Mouse (Mus musculus) hindbrain, embryonic 13.5 days (tissue): ENCODE results near the gene Ppp1r27. TPM values are rescaled to one million over a fixed set of nuclear protein-coding genes. Genes with fewer than 3 reads are reported as not detected.
"Not testable (repeated sequence)": the region's sequence is repeated elsewhere in the genome, so short reads cannot be mapped to it uniquely, and the experiment has no call there.

Experiments
- ATAC-seq: fragments of 200-750 bp; cut with Nextera tagmentation; 2 replicates; pipeline ENCODE4 v1.8.0; 2017; ENCODE audit warnings: moderate TSS enrichment; ENCODE audit not compliant: low FRiP score
- H3K27ac ChIP-seq: fragments of 300-500 bp; sonication (generic); 2 replicates; pipeline ENCODE4 v1.5.1; 2015; ENCODE audit warnings: inconsistent platforms, mild to moderate bottlenecking, moderate library complexity
- H3K27me3 ChIP-seq: fragments of 300-500 bp; sonication (generic); 2 replicates; pipeline ENCODE4 v1.6.1; 2015; ENCODE audit warnings: mild to moderate bottlenecking, inconsistent platforms
- H3K36me3 ChIP-seq: fragments of 300-500 bp; sonication (generic); 2 replicates; pipeline ENCODE4 v1.6.1; 2015; ENCODE audit warnings: mild to moderate bottlenecking, inconsistent platforms
- H3K4me1 ChIP-seq: fragments of 300-500 bp; sonication (generic); replicated peaks from 2 replicates; pipeline ENCODE4 v1.6.1; 2015; ENCODE audit warnings: inconsistent platforms
- H3K4me2 ChIP-seq: fragments of 300-500 bp; sonication (generic); 2 replicates; pipeline ENCODE4 v1.6.1; 2015; ENCODE audit warnings: inconsistent platforms, mild to moderate bottlenecking, moderate library complexity
- H3K4me3 ChIP-seq: fragments of 300-500 bp; sonication (generic); 2 replicates; pipeline ENCODE4 v1.5.1; 2015; ENCODE audit warnings: mild to moderate bottlenecking, inconsistent platforms
- H3K9ac ChIP-seq: fragments of 300-500 bp; sonication (generic); 2 replicates; pipeline ENCODE4 v1.6.1; 2015; ENCODE audit warnings: mild to moderate bottlenecking, inconsistent platforms
- H3K9me3 ChIP-seq: fragments of 300-500 bp; sonication (generic); 2 replicates; pipeline ENCODE4 v1.6.1; 2016; ENCODE audit warnings: inconsistent platforms
- WGBS: fragments of 180-500 bp; shearing (Covaris S2); methylation state at CpG from one replicate; pipeline ENCODE4 v1.1.7; 2015; 5-methylcytosine and 5-hydroxymethylcytosine counted together
- polyA plus RNA-seq: library from polyadenylated mRNA; unstranded; fragments of >200 nt; fragmentation: Nextera tagmentation; extraction: Ambion mirVana; gene quantifications from 2 replicates; pipeline ENCODE4 v1.2.1, GENCODE M21; 2015

The Ppp1r27 gene
- polyA plus RNA-seq: not detected in 2 replicates

DNA sequence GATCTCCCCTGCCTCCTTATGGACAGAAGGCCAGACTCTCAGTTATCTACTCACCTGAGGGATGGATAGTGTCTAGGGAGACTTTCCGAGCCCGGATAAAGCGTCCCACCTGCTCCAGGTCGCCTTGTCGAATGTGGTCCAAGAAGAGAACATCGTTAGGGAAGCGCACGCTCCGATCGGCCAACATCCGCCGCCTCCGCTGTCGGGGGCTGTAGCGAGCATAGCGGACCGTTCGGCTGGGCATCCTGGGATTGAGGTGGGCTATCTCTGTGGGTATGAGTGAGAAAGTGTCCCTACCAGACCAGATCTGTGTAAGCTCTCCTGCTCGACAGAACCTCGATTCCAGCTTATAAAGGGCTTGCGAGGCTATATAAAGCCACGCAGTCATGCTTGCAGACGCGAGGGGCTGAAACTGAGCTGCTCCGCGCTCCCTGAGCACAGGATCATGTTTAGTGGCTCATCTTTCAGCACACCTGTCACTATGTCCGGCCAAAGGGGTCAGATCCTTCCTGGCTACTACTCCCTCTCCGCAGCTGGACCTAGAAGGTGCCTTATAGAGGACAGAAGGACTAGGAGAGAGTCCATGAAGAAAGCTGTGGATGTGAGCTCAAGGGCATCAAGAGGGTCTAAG, at the start of gene Ppp1r27:
TSS of gene Ppp1r27 (minus strand) at position 323 of the 631 bp plus-strand sequence.
- Histone ChIP-seq H3K36me3 (peaks cover 8% of the 10 kb centered on the region; the same call in 1 of the 2 replicates), H3K4me3 (peak within 1 kb of the TSS; percentile 98), H3K27ac (peak within 1 kb of the TSS; percentile 90), H3K4me1 (peaks cover 31% of the 10 kb centered on the region), H3K9ac (peak within 1 kb of the TSS; percentile 98), H3K4me2 (peak within 1 kb of the TSS; percentile 95), H3K27me3 (no peaks in the 10 kb centered on the region), H3K9me3 (no peaks in the 10 kb centered on the region)
- ATAC-seq: no peak
- 94% methylated on average over 28 of the region's 28 CpGs for WGBS

DNA sequence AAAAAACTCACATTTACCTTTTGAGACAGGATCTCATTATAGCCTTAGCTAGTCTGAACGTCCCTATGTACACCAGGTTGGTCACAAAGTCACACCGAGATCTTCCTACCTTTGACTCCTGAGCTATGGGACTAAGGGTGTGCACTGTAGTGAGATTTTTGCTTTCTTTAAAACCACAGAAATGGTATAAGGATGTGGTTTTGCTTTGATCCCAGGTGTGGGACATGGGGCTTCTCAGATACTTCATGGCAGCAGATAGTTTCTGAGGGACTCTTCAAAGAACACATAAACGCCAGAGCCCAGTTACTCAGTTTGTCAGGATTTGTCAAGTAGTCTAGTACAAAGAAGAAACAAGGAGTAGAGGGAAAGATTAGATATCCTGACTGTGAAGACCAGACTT, 49.8 kb upstream of the Ppp1r27 start:
- Histone ChIP-seq H3K4me2 (no peak overlapping the region), H3K36me3 (peaks cover 65% of the 10 kb centered on the region), H3K27ac (no peak overlapping the region), H3K9ac (no peak overlapping the region), H3K27me3 (no peaks in the 10 kb centered on the region), H3K4me1 (peaks cover 28% of the 10 kb centered on the region), H3K4me3 (no peak overlapping the region), H3K9me3 (no peaks in the 10 kb centered on the region)
- no peak for ATAC-seq
- WGBS: 93% methylated on average over 3 of the region's 3 CpGs

- Histone ChIP-seq H3K27ac (peak overlapping the region; percentile 92; the same call in 1 of the 2 replicates), H3K4me2 (peak overlapping the region; percentile 79), H3K4me3 (peak overlapping the region; percentile 100), H3K4me1 (peaks cover 28% of the 10 kb centered on the region), H3K27me3 (no peaks in the 10 kb centered on the region), H3K9me3 (no peaks in the 10 kb centered on the region), H3K9ac (peak overlapping the region; percentile 79), H3K36me3 (peaks cover 63% of the 10 kb centered on the region)
- WGBS: 49% methylated on average over 17 of the region's 17 CpGs
- ATAC-seq: 0 out of 2 replicates have a peak, but pooled peaks have one; percentile 7
Observed at GRCm38 (mm10) chr11:120598990-120599549, 48.1 kb upstream of the Ppp1r27 start.

- Histone ChIP-seq H3K4me3 (peak within 1 kb of the TSS; percentile 100), H3K9ac (peak within 1 kb of the TSS; percentile 99), H3K4me2 (peak within 1 kb of the TSS; percentile 96), H3K36me3 (peaks cover 63% of the 10 kb centered on the region), H3K4me1 (peaks cover 28% of the 10 kb centered on the region), H3K9me3 (no peaks in the 10 kb centered on the region), H3K27me3 (no peaks in the 10 kb centered on the region), H3K27ac (peak within 1 kb of the TSS; percentile 92)
- under 1% methylated on average over 88 of the region's 88 CpGs for WGBS
- ATAC-seq: peak; percentile 98
Observed at GRCm38 (mm10) chr11:120598283-120598989, 47.5 kb upstream of the Ppp1r27 start, which contains the start of the genes Alyref and Anapc11. TSS of gene Alyref (minus strand) at chr11:120598365. TSS of gene Anapc11 (plus strand) at chr11:120598421.

DNA sequence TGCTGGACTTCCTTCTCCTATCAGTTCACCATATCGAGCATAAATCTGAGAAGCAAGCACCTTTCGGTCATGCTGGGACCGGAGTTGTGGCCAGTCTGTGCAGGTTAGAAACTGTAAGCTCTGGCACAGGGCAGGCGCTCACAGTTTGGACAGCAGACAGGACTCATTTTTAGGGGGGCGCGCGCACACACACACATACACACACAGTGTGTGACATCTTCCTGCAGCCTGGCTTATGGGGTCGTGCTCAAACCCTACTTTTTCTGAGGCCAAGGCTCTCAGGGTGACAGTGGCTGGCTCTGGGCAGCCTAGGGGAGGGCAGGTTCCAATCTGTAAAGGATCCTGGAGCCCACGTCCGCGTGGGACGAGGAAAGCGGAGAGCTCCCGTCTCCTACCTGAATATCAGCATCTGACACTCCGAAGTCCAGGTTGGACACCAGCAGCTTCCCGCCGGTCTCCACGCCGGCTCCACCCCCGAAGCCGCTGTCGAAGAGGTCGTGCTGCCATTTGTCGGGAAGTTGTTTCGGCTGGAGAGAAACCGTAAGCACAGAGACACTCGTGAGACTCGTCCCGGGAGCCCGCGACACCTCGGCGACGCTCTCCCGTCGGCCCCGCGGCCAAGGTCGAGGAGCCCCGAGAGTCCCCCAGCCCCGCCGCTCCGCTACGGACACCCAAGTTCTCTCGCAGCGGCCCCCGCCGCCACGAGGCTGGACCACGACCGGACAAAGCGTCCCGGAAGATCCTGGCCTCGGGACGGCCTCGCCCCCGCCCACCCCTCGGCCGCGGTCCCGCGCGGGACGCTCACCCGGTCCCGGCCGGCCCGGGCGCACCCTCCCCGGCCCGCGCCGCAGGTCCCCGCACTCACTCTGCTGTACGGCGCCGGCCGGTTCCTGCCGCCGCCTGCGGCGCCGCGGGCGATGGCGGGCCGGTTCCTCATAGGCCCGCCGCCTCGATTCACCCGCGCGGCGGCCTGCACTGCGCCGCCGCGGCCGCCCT, 46.6 kb upstream of the Ppp1r27 start:
- Histone ChIP-seq H3K4me2 (peak overlapping the region; percentile 96), H3K36me3 (peaks cover 63% of the 10 kb centered on the region), H3K27ac (peak overlapping the region; percentile 92), H3K4me1 (peaks cover 28% of the 10 kb centered on the region), H3K27me3 (no peaks in the 10 kb centered on the region), H3K4me3 (peak overlapping the region; percentile 100), H3K9me3 (no peaks in the 10 kb centered on the region), H3K9ac (peak overlapping the region; percentile 99)
- 6% methylated on average over 81 of the region's 99 CpGs for WGBS
- ATAC-seq: peak; percentile 67

GRCm38 (mm10) chr11:120588531-120588930, 37.6 kb upstream of the Ppp1r27 start:
- Histone ChIP-seq H3K9me3 (peaks cover 4% of the 10 kb centered on the region; the same call in 1 of the 2 replicates), H3K4me1 (no peaks in the 10 kb centered on the region), H3K27me3 (no peaks in the 10 kb centered on the region), H3K4me2 (no peak overlapping the region), H3K27ac (no peak overlapping the region), H3K9ac (no peak overlapping the region), H3K4me3 (no peak overlapping the region), H3K36me3 (peaks cover 88% of the 10 kb centered on the region)
- WGBS: 93% methylated on average over 6 of the region's 6 CpGs
- no peak for ATAC-seq

- no peak overlapping the region for H3K4me2 ChIP-seq
- peaks cover 53% of the 10 kb centered on the region for H3K36me3 ChIP-seq
- peaks cover 4% of the 10 kb centered on the region; the same call in 1 of the 2 replicates for H3K9me3 ChIP-seq
- no peak overlapping the region for H3K9ac ChIP-seq
- WGBS: 88% methylated on average over 1 of the region's 1 CpGs
- no peak overlapping the region for H3K4me3 ChIP-seq
- H3K27me3 ChIP-seq: no peaks in the 10 kb centered on the region
- H3K4me1 ChIP-seq: peaks cover 27% of the 10 kb centered on the region
- H3K27ac ChIP-seq: no peak overlapping the region
- no peak for ATAC-seq
Observed at GRCm38 (mm10) chr11:120583937-120584336, 33.0 kb upstream of the Ppp1r27 start.

DNA sequence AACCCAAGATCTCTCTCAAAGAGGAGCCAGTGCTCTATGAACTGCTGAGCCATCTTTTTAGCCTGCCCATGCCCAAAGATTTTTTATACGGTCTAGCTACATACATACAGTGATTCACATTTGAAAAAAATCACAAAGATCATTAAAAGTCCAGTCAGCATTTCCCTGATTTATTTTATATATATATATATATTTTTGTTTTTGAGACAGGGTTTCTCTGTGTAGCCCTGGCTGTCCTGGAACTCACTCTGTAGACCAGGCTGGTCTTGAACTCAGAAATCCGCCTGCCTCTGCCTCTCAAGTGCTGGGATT, 32.0 kb upstream of the Ppp1r27 start:
- H3K9me3 ChIP-seq, H3K9ac ChIP-seq, H3K27me3 ChIP-seq, H3K4me2 ChIP-seq, H3K4me3 ChIP-seq, ATAC-seq: not testable (repeated sequence)
- peaks cover 55% of the 10 kb centered on the region for H3K36me3 ChIP-seq
- peak overlapping the region; percentile 98; the same call in 1 of the 2 replicates for H3K27ac ChIP-seq
- 86% methylated on average over 2 of the region's 2 CpGs for WGBS
- H3K4me1 ChIP-seq: peaks cover 31% of the 10 kb centered on the region

- Histone ChIP-seq H3K4me3 (peak overlapping the region; percentile 92), H3K9ac (peak overlapping the region; percentile 97), H3K36me3 (peaks cover 55% of the 10 kb centered on the region), H3K4me1 (peaks cover 31% of the 10 kb centered on the region), H3K4me2 (peak overlapping the region; percentile 95), H3K9me3 (peaks cover 4% of the 10 kb centered on the region; the same call in 1 of the 2 replicates), H3K27ac (peak overlapping the region; percentile 98), H3K27me3 (no peaks in the 10 kb centered on the region)
- 73% methylated on average over 8 of the region's 8 CpGs for WGBS
- no peak for ATAC-seq
Observed at GRCm38 (mm10) chr11:120582268-120582981, 31.5 kb upstream of the Ppp1r27 start.

GRCm38 (mm10) chr11:120581490-120582267, 30.7 kb upstream of the Ppp1r27 start, which contains the start of gene Arhgdia:
TSS of gene Arhgdia (minus strand) at chr11:120581624.
- Histone ChIP-seq H3K36me3 (peaks cover 53% of the 10 kb centered on the region), H3K9ac (peak within 1 kb of the TSS; percentile 97), H3K27ac (peak within 1 kb of the TSS; percentile 98), H3K4me2 (peak within 1 kb of the TSS; percentile 95), H3K9me3 (peaks cover 4% of the 10 kb centered on the region; the same call in 1 of the 2 replicates), H3K4me3 (peak within 1 kb of the TSS; percentile 92), H3K27me3 (no peaks in the 10 kb centered on the region), H3K4me1 (peaks cover 31% of the 10 kb centered on the region)
- ATAC-seq: peak; percentile 72
- 5% methylated on average over 74 of the region's 75 CpGs for WGBS
